Mouse (Mus musculus) adrenal gland (tissue): Measurements from ENCODE around the gene Apba1.

Source experiments
- intact Hi-C: fragments of 180-260 bp; cut with DNase I; formaldehyde crosslinking; loops from one replicate; pipeline ENCODE4 v1.15.1; 2025
- long read RNA-seq, 2 experiments: library from polyadenylated mRNA; unstranded; transcript quantifications; one replicate each; pipeline ENCODE4 v2.0.0; 2020; ENCODE audit warnings: borderline replicate concordance in 1 of 2; ENCODE audit not compliant: insufficient replicate concordance in 1 of 2

Apba1 gene
- long read RNA-seq, experiment 1, partial matches to known transcripts: 0 of 1 reads
- long read RNA-seq, experiment 1, other reads (novel, unspliced or antisense): 1 of 1 reads
- long read RNA-seq, experiment 2, partial matches to known transcripts: 0 of 1 reads
- long read RNA-seq, experiment 2, other reads (novel, unspliced or antisense): 1 of 1 reads

DNA sequence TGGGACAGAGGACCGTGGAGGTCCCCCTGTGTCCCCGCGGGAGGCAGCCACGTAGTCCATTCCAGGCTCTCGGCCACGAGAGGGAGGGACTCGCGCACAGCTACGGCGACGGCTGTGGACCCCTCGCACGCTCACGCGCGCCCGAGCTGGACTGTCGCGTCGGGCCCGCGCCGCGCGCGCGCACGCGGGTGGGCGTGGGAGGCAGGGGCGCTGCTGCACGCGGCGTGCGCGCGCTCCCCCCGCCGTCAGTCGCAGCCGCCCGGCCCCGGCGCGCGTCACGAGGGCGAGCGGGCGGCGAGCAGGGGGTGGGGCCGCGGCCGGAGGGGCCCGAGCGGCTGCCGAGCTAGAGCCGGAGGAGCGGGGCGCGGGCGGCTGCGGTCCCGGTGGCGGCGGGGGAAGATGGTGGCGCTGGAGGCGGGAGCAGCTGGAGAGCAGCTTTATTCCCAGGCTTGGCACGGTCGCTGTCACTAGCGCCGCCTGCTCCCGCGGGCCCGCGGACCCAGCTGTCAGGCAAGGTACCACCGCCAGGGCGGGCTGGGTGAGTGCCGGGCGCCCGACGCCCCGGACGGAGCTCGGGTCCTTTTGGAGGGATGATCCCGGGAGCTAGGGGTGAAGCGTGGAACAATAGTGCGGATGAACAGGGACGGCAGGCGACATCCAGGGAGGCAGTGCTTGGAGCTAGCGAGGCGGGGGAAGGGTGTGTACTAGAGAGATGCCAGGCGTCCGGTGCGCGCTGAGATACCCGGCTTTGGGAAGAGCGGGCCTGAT lies at the start of gene Apba1:
Apba1 (plus strand) TSS at position 334 of the 768 bp plus-strand sequence.
- intact Hi-C loops: loop anchor here (2.0 kb wide), 1 partner anchor 72 kb away; the partner anchor contains the start of gene Ptar1

DNA sequence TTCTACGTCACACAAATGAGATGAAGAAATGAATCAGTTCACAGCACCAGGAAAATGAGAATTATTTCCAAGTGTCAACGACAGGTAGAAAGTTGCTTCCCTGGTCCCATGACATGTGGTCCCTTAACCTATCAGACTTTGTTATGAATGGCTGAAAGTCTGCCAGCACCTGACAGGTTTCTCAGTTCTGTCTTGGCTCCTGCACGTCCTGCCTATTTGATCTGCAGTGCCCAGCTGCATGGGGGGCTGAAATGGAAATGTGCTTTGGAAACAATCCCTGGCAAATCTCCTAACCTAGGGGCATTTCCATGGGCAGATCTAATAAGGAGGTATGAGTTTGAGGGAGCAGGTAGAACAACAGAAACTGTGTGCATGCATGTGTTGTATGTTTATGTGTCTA lies 12.2 kb upstream of the Apba1 start:
- intact Hi-C loops: no loop called here

- intact Hi-C loops: no loop called here
Measured at GRCm38 (mm10) chr19:23757011-23757410, 1.7 kb upstream of the Apba1 start.

DNA sequence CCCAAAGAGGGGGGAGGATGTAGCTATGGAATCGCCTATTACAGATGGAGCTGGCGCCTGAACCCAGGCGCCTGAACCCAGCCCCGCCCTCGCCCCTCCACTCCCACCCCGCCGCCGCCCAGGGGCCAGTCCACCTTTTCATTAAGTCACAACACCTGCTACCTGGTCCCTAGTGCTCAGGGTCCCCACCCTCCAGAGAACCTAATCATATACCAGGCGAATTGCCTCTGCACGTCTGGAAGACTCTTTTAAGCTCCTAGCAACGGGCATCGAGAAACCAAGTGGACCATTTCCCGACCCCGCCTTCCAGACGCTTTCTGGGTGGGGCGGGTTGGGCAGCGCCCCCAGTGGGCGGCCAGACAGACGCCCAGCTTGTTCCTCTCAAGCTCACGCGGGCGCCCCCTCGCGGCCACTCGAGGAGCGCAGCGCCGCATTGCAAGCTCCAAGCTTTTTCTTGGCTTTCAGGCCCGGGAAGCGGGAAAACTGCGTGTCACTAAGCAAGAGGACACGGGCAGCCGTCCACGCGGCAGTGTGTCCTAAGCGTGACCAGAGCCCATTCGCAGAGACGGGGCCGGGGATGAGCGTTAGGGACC lies 630 bp upstream of the Apba1 start:
- intact Hi-C loops: loop anchor here (2.0 kb wide), 1 partner anchor 71 kb away; the partner anchor contains the start of gene Ptar1

- intact Hi-C loops: loop anchor here (2.0 kb wide), 1 partner anchor 73 kb away; the partner anchor contains the start of gene Ptar1
Measured at GRCm38 (mm10) chr19:23759322-23759945, 747 bp downstream of the Apba1 start.

DNA sequence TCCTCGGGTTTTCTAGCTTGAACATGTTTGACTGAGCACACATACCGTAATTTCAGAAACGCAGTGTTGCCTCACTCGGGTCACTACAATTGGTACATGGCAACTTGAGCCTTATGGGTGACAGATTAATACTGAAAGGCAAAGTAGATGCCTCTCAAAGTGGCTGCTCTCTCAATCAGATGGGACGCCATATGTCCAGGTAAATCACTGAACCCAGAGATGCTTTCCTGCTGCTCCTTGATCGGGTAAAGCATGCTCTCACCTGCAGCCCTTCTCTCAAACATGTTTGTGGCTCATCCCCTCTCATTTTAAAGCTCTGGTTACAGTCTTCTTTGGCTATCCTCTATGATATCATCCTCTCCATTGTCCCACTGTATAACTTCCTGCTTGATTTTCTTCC lies 4.7 kb downstream of the Apba1 start:
- intact Hi-C loops: no loop called here

GRCm38 (mm10) chr19:23764051-23764450 lies 5.4 kb downstream of the Apba1 start:
- intact Hi-C loops: no loop called here

GRCm38 (mm10) chr19:23768864-23769263 lies 10.2 kb downstream of the Apba1 start:
- intact Hi-C loops: no loop called here

DNA sequence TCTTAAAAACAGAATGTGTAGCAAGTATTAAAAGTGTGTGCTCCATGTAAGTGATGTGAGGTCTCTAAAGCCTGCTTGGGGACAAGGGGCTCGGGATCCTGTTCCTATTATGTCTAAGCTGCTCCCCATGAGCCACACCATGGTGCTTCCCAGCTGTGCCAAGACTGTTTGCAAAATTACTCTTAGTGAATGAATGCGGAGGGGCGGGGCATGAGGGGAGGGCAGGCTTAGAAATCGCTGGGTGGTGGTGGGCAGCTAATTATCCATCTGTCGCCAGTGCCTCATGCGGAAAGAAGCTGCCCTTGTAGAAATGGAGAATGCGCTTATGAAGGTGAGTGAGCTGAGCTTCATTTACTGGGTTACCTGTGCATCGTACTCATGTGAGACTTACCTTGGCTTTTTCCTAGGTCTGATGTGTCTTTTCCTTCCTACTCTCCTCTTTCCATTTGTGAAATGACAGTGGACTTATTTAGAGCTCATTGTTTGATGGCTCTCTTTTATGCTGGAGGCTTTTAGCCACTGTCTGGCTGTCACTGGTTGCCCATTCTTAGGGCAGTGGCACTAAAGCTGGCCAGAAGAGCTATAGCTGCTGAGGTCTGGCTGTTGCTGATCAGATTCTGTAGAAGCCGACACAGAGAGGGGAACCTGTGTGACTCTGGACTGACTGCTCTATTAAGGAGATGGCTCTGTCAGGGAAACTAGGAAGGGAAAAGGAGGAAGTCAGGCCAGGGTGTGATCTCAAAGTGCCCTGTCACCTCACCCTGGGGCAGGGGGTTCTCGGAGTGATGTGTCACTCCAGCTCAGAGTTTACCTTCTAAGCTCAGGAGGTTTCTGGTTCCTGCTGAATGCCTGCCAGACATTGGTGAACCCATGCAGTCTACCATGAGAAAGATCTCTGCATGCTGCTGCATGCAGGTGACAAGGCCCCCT lies 12.1 kb downstream of the Apba1 start:
- intact Hi-C loops: no loop called here

GRCm38 (mm10) chr19:23771971-23772370 lies 13.3 kb downstream of the Apba1 start:
- intact Hi-C loops: no loop called here

- intact Hi-C loops: no loop called here
Measured at GRCm38 (mm10) chr19:23775356-23775755, 16.7 kb downstream of the Apba1 start.

- intact Hi-C loops: no loop called here
Measured at GRCm38 (mm10) chr19:23779130-23779529, 20.4 kb downstream of the Apba1 start.

- intact Hi-C loops: no loop called here
Measured at GRCm38 (mm10) chr19:23780105-23780504, 21.4 kb downstream of the Apba1 start.

GRCm38 (mm10) chr19:23781968-23782367 lies 23.3 kb downstream of the Apba1 start:
- intact Hi-C loops: no loop called here

DNA sequence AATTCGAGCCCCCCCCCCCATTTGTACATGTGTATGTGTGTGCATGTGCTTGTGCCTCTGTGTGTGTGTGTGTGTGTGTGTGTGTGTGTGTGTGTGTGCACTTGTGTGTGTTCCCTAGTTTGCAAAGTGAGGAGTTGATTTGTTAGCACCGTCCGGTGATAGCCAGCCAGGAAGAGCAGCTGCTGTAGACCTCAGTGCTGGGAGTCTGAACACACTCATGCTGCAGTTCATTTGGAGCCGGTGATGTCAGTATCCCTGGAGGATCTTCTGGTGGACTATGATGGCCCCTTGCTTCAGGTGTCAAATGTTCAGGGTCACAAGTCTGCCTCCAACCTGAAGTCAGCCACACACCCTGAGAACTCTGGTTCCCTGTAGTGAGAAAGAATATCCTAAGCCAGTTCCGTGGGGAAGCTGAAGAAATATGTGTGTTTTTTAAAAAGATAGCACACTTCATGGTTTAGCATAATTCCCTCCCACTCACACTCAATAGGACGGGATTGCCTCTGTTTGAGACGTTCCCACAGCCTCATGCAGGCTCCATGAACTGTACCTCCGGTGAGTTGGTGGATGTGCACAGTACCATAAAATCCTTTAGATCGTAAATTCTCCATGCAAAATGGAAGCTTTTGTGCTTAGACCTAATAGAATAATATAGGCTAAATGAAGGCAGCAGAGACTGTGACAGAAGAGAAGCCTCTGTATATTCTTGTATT lies 29.9 kb downstream of the Apba1 start:
- intact Hi-C loops: no loop called here

DNA sequence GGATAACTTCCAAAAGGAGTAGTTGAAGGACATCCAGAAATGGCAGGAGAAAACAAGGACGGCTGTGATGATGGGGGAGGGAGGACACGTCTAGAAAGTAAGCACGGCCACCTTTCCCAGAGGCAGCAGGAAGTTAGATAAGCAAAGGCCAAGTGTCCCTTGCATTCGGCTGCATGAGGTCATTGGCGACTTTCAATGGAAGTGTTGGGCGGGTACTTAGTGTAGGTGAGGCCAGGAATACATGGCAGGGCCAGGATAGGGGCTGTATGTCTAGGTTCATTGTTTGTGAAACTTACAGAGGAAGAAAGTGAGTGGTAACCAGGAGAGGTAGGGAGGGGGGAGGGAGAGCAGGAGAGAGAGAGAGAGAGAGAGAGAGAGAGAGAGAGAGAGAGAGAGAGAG lies 33.0 kb downstream of the Apba1 start:
- intact Hi-C loops: no loop called here

- intact Hi-C loops: no loop called here
Measured at GRCm38 (mm10) chr19:23792559-23792958, 33.9 kb downstream of the Apba1 start.

DNA sequence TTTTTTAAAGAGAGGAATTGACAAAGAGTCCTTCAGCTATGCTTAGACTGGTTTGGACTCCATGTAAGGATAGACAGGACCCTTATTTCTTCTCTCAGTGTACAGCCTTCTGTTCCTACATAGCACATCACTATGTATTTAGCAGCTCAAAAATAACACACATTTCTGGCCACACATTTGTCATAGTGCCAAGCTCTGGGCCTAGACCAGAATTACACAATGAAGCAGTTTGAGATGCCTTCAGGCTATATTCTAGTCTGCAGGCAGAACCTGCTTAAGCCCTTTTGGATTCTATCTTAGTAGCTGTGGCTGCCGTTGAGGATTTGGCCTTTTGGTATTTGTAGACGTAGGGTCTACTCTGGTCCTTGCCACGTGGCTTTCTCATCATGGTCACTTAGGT lies 35.8 kb downstream of the Apba1 start:
- intact Hi-C loops: no loop called here

DNA sequence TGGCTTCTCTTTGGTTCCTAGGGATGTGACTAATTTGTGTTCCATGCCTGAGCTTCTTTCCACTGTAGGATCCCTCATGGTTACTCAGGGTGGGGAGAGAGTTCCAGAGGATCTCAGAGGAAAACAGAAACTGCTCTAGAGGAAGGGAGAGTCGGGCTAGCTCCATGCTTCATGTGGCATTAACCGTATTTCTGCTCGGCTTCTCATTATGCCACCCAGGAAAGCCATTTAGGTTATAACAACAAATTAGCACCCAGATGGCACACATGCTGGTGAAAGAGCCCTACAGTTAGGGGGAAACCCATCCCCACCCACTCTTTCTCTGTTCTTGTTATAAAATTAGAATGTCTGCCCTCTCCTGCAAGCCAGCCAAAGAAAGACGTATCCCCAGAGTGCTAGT lies 36.5 kb downstream of the Apba1 start:
- intact Hi-C loops: no loop called here

GRCm38 (mm10) chr19:23801174-23801573 lies 42.5 kb downstream of the Apba1 start:
- intact Hi-C loops: no loop called here
